Mouse (Mus musculus) lung, postnatal 4 days (tissue): ENCODE data around the gene Shisal1.

Experiments used
- DNase-seq, 2 experiments: peaks; one replicate each; pipeline ENCODE4 v3.0.0; 2021

Shisal1 gene

GRCm38 (mm10) chr15:84425733-84426132 lies 21.2 kb downstream of the Shisal1 start:
- DNase-seq, result no peak

GRCm38 (mm10) chr15:84423781-84424180 lies 23.1 kb downstream of the Shisal1 start:
- DNase-seq, result no peak

- DNase-seq, result no peak
Measured at GRCm38 (mm10) chr15:84418266-84418610, 28.7 kb downstream of the Shisal1 start.

GRCm38 (mm10) chr15:84417592-84418265 lies 29.2 kb downstream of the Shisal1 start:
- no peak for DNase-seq

GRCm38 (mm10) chr15:84417017-84417416 lies 29.9 kb downstream of the Shisal1 start:
- no peak for DNase-seq

GRCm38 (mm10) chr15:84414040-84414848 lies 32.7 kb downstream of the Shisal1 start:
- no peak for DNase-seq

- peak; percentile 68 to 74 for DNase-seq
Measured at GRCm38 (mm10) chr15:84412409-84412808, 34.5 kb downstream of the Shisal1 start.

- no peak for DNase-seq
Measured at GRCm38 (mm10) chr15:84410052-84410451, 36.8 kb downstream of the Shisal1 start.

- DNase-seq, result no peak
Measured at GRCm38 (mm10) chr15:84408576-84408975, 38.3 kb downstream of the Shisal1 start.

- no peak for DNase-seq
Measured at GRCm38 (mm10) chr15:84405759-84406158, 41.1 kb downstream of the Shisal1 start.

- no peak for DNase-seq
Measured at GRCm38 (mm10) chr15:84403454-84404113, 43.3 kb downstream of the Shisal1 start.

GRCm38 (mm10) chr15:84398617-84399016 lies 48.3 kb downstream of the Shisal1 start:
- DNase-seq, result no peak

- no peak for DNase-seq
Measured at GRCm38 (mm10) chr15:84397663-84398169, 49.2 kb downstream of the Shisal1 start.

GRCm38 (mm10) chr15:84395341-84396067 lies 51.4 kb downstream of the Shisal1 start:
- DNase-seq, result no peak

- no peak for DNase-seq
Measured at GRCm38 (mm10) chr15:84393341-84393740, 53.6 kb downstream of the Shisal1 start.

- DNase-seq, result no peak
Measured at GRCm38 (mm10) chr15:84392840-84393239, 54.1 kb downstream of the Shisal1 start.

- no peak for DNase-seq
Measured at GRCm38 (mm10) chr15:84392131-84392530, 54.8 kb downstream of the Shisal1 start.

- DNase-seq, result no peak
Measured at GRCm38 (mm10) chr15:84388698-84389131, 58.2 kb downstream of the Shisal1 start.

GRCm38 (mm10) chr15:84385995-84386565 lies 60.8 kb downstream of the Shisal1 start:
- DNase-seq, result no peak

- DNase-seq, result no peak
Measured at GRCm38 (mm10) chr15:84384066-84384465, 62.8 kb downstream of the Shisal1 start.

- no peak for DNase-seq
Measured at GRCm38 (mm10) chr15:84380181-84380580, 66.7 kb downstream of the Shisal1 start.

- DNase-seq, result no peak
Measured at GRCm38 (mm10) chr15:84378734-84379133, 68.2 kb downstream of the Shisal1 start.
